Mouse (Mus musculus): ENCODE results near the gene Lpin2. TPM values are rescaled to one million over a fixed set of nuclear protein-coding genes. Genes with fewer than 3 reads are reported as not detected.
A peak's percentile ranks its signal among the peaks of the same experiment; 100 is the strongest.

Lpin2 gene
- total and polyA plus RNA-seq, 3 experiments: 22.4 to 32.1 TPM; not detected in 1

DNA sequence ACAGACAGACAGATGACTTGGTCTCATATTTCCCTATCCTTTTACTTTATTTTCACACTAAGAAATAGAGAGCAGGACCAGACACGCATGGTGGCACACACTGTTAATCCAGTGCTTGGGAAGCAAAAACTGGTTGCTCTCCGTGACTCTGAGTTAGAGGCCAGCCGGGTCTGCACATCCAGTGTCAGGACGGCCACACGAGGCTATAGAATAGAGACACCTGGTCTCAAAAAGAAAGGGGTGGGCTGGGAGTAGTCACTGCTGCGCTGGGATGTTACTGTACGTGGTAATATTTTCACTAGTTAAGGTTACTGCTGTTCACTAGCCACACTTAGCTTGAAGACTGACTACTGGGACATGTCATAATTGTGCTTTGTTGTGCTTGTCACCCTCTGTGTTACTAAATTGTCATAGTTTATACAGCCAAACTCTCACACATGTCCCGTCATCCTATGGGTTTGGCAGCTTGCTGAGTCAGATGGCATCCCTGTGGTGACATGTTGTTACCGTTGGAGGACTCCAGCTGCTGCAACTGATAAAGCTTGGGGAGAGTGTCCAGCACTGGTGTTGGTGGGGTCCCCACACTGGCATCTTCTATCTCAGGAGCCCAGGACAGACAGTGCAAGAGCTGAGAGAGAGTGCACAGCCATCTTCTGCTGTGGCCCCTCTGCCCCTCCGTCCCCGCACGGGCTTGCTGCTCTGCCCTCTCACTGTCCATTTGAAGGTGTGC lies 53.0 kb downstream of the Lpin2 start (continued):
- TF ChIP-seq ZKSCAN1 (IDR thresholded peaks at IDR 0.05; ENCODE audit: low read depth, low read length) (no peak), SMC3 (IDR thresholded peaks at IDR 0.05; ENCODE audit: low read depth, low read length) (no peak), RCOR1 (IDR thresholded peaks at IDR 0.05; ENCODE audit: low read depth, low read length) (no peak), MYC (IDR thresholded peaks at IDR 0.05; ENCODE audit: low read depth, low read length) (peak; percentile 52; the same call in 1 of the 2 replicates), GATA1 (IDR thresholded peaks at IDR 0.05; ENCODE audit: low read depth, low read length) (peak; percentile 83), ETS1 (IDR thresholded peaks at IDR 0.05; ENCODE audit: low read depth, low read length) (peak; percentile 97), EP300 (IDR thresholded peaks at IDR 0.05; ENCODE audit: low read depth in 1 of 2, low read length in 2 of 2) (peak; percentile 82 to 98), RAD21 (IDR thresholded peaks at IDR 0.05; ENCODE audit: low read depth, low read length) (no peak), JUND (IDR thresholded peaks at IDR 0.05; ENCODE audit: low read depth, low read length) (0 out of 2 replicates have a peak, but pooled peaks have one; percentile 37), CHD1 (IDR thresholded peaks at IDR 0.05; ENCODE audit: low read depth, low read length) (no peak), POLR2AphosphoS2 (IDR thresholded peaks at IDR 0.05; ENCODE audit: low read length) (no peak), MEF2A (IDR thresholded peaks at IDR 0.05; ENCODE audit: extremely low read depth, insufficient replicate concordance, low read depth, low read length, poor library complexity, severe bottlenecking) (no peak), BHLHE40 (IDR thresholded peaks at IDR 0.05; ENCODE audit: borderline replicate concordance, low read depth, low read length) (no peak), HCFC1 (IDR thresholded peaks at IDR 0.05; ENCODE audit: low read depth, low read length) (no peak), USF1 (IDR thresholded peaks at IDR 0.05; ENCODE audit: low read depth, low read length) (no peak), CTCF (IDR thresholded peaks at IDR 0.05 in 2 of 3, conservative IDR thresholded peaks at IDR 0.05 in 1 of 3; ENCODE audit: control insufficient read depth in 1 of 3, insufficient read depth in 1 of 3, low read depth in 2 of 3, low read length in 3 of 3, poor library complexity in 1 of 3, severe bottlenecking in 1 of 3) (no peak), MAX (IDR thresholded peaks at IDR 0.05; ENCODE audit: low read length) (no peak; the same call in 1 of the 2 replicates)

DNA sequence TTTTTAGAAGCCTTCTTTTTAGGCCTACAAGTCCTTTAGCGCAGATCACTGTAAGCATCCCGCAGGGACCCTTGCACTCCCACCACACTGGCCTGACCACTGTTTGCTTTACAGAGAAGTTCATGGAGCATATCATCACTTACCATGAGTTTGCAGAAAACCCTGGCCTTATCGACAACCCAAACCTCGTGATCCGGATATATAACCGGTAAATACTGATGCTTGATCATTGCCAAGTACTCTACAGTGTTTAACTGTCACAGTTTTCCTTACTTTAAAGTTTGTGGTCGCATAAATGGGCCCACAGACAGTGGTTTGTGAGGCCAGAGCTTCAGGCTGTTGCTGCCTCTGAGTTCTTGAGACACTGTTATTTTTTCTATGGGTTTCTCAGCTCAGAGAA lies 56.1 kb downstream of the Lpin2 start:
- no peaks in the 10 kb centered on the region for H3K79me2 ChIP-seq (ENCODE audit: control insufficient read depth, insufficient read depth, low read length, poor library complexity)
- DNase-seq (ENCODE audit: low read depth, low spot score): peak; percentile 77
- peaks cover 22 to 42% of the 10 kb centered on the region in 2 experiments for H3K4me1 ChIP-seq (ENCODE audit: control insufficient read depth in 1 of 2, insufficient read depth in 2 of 2, low read length in 2 of 2)
- peak overlapping the region; percentile 28; the same call in 1 of the 2 replicates for H3K9ac ChIP-seq (ENCODE audit: control insufficient read depth, low read depth, low read length, poor library complexity, severe bottlenecking)
- H3K9me3 ChIP-seq (replicated peaks; ENCODE audit: insufficient read depth, low read length): no peaks in the 10 kb centered on the region
- H3K27me3 ChIP-seq (ENCODE audit: control insufficient read depth in 1 of 2, insufficient read depth in 2 of 2, low read length in 2 of 2): no peaks in the 10 kb centered on the region
- peaks cover 26 to 43% of the 10 kb centered on the region in 2 experiments for H3K36me3 ChIP-seq (ENCODE audit: control insufficient read depth in 1 of 2, insufficient read depth in 2 of 2, low read length in 2 of 2)
- peak overlapping the region; percentile 94 for H3K27ac ChIP-seq (ENCODE audit: control insufficient read depth, low read depth, low read length)
- H3K4me3 ChIP-seq (ENCODE audit: control insufficient read depth in 1 of 2, insufficient read depth in 1 of 2, low read depth in 2 of 2, low read length in 2 of 2): no peak overlapping the region
- TF ChIP-seq ZMIZ1 (IDR thresholded peaks at IDR 0.05; ENCODE audit: low read depth, low read length) (no peak), EP300 (IDR thresholded peaks at IDR 0.05; ENCODE audit: low read depth in 1 of 2, low read length in 2 of 2) (peak; percentile 83 to 97), MAFK (IDR thresholded peaks at IDR 0.05; ENCODE audit: borderline replicate concordance, low read depth, low read length) (peak; percentile 53; the same call in 1 of the 2 replicates), SIN3A (IDR thresholded peaks at IDR 0.05; ENCODE audit: low read length) (peak; percentile 81), USF2 (IDR thresholded peaks at IDR 0.05; ENCODE audit: borderline replicate concordance in 1 of 2, insufficient read depth in 1 of 2, low read depth in 1 of 2, low read length in 2 of 2) (no peak), SMC3 (IDR thresholded peaks at IDR 0.05; ENCODE audit: low read depth, low read length) (no peak), ELF1 (IDR thresholded peaks at IDR 0.05; ENCODE audit: low read depth, low read length) (no peak), BHLHE40 (IDR thresholded peaks at IDR 0.05; ENCODE audit: borderline replicate concordance, low read depth, low read length) (peak; percentile 44; the same call in 1 of the 2 replicates), MEF2A (IDR thresholded peaks at IDR 0.05; ENCODE audit: extremely low read depth, insufficient replicate concordance, low read depth, low read length, poor library complexity, severe bottlenecking) (no peak), MYB (IDR thresholded peaks at IDR 0.05; ENCODE audit: low read depth, low read length) (peak; percentile 91), TCF12 (IDR thresholded peaks at IDR 0.05; ENCODE audit: low read depth, low read length) (peak; percentile 82), POLR2AphosphoS5 (IDR thresholded peaks at IDR 0.05; ENCODE audit: borderline replicate concordance, low read depth, low read length) (no peak), KAT2A (conservative IDR thresholded peaks at IDR 0.05; ENCODE audit: low read depth, low read length) (no peak), ZC3H11A (IDR thresholded peaks at IDR 0.05; ENCODE audit: low read depth, low read length) (no peak), TAL1 (IDR thresholded peaks at IDR 0.05; ENCODE audit: low read length) (peak; percentile 18; the same call in 1 of the 2 replicates), GABPA (IDR thresholded peaks at IDR 0.05; ENCODE audit: low read depth, low read length) (no peak), TBP (IDR thresholded peaks at IDR 0.05; ENCODE audit: low read depth, low read length) (0 out of 2 replicates have a peak, but pooled peaks have one; percentile 62), UBTF (IDR thresholded peaks at IDR 0.05; ENCODE audit: borderline replicate concordance, insufficient read depth, low read depth, low read length) (0 out of 2 replicates have a peak, but pooled peaks have one; percentile 3), RCOR1 (IDR thresholded peaks at IDR 0.05; ENCODE audit: low read depth, low read length) (no peak), CHD2 (IDR thresholded peaks at IDR 0.05; ENCODE audit: low read length) (no peak), GATA1 (IDR thresholded peaks at IDR 0.05; ENCODE audit: low read depth, low read length) (peak; percentile 90)
